Mouse (Mus musculus): ENCODE results near the gene Appbp2.

GRCm38 (mm10) chr11:85138776-85139474 is 96.0 kb downstream of the Appbp2 start:
- no peak for TF ChIP-seq CTCF (IDR thresholded peaks at IDR 0.05; ENCODE audit: control insufficient read depth, insufficient read depth, insufficient replicate concordance, low read depth, low read length)
- TF ChIP-seq POLR2A (IDR thresholded peaks at IDR 0.05; ENCODE audit: control insufficient read depth, low read depth, low read length) = no peak

Data from testis, adult 2 months (tissue).